Mouse (Mus musculus): ENCODE results near the gene Gm28305. TPM values are rescaled to one million over a fixed set of nuclear protein-coding genes. Genes with fewer than 3 reads are reported as not detected.

The Gm28305 gene
- polyA plus RNA-seq, 1 experiment from 2014 or later = not detected

DNA sequence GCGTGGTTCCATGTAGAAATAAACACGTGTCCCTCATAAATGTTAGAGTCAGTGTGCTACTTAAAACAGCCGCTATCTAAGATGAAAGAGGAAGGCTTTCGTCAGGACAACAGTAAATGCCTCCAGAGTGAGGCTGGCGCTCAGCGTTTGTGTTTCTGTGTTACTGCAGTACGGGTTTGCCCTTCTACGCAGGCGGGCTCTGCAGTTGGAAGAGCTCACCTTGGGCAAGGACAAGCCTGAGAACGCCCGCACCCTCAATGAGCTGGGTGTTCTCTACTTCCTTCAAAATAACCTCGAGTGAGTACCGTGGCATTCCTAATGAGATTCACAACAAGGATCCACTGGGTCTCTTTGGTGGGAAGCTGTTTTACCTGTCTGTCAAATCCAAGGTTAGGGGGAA is 2.2 kb upstream of the Gm28305 start:
- H3K4me3 ChIP-seq (ENCODE audit: low read depth, low read length) = no peak overlapping the region
- 83% methylated on average over 13 of the region's 13 CpGs for WGBS (ENCODE audit: insufficient replicate concordance)
- H3K36me3 ChIP-seq (replicated peaks; ENCODE audit: insufficient read depth, low read length) = peaks cover 9% of the 10 kb centered on the region; the same call in 1 of the 2 replicates
- ATAC-seq (no peak), DNase-seq (no peak)
- H3K4me1 ChIP-seq (ENCODE audit: insufficient read depth) = peaks cover 6% of the 10 kb centered on the region; the same call in 1 of the 2 replicates
- H3K27ac ChIP-seq (ENCODE audit: low read depth) = no peak overlapping the region
- no peaks in the 10 kb centered on the region for H3K9me3 ChIP-seq (ENCODE audit: low read length)
- H3K9ac ChIP-seq (replicated peaks) = no peak overlapping the region
- no peak overlapping the region for H3K4me2 ChIP-seq (ENCODE audit: low read depth, low read length)
- TF ChIP-seq CTCF (IDR thresholded peaks at IDR 0.05; ENCODE audit: low read depth) (no peak), EP300 (IDR thresholded peaks at IDR 0.05; ENCODE audit: low read depth) (no peak)
- no peaks in the 10 kb centered on the region for H3K27me3 ChIP-seq (ENCODE audit: insufficient read depth, low read length)

DNA sequence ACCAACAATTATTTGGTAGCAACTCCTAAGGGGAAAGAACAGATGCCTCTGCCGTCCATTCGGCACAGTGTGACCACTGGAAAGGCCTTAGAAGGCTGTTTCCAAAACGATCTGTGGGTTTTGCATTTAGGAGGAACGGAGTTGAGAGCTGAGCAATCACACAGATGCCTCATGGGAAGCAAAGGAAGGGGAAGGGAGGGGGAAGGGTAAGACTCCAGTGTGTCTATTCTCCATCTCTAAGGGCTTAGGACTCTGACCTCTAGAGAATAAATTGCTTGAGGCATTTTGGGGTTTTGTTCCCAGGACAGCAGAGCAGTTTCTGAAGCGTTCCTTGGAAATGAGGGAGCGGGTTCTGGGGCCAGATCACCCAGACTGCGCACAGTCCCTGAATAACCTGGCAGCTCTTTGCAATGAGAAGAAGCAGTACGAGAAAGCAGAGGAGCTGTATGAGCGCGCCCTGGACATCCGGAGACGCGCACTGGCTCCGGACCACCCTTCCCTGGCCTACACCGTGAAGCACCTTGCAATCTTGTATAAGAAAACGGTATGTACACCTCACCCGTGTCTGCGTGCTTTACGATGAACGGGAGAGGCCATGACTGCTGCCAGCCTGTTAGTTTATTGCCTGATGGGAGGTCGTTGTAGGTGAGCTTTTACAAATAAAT is 1.3 kb upstream of the Gm28305 start:
- no peaks in the 10 kb centered on the region for H3K27me3 ChIP-seq (ENCODE audit: insufficient read depth, low read length)
- 0 out of 2 replicates have a peak overlapping the region, but pooled peaks have one; percentile 6 for H3K27ac ChIP-seq (ENCODE audit: low read depth)
- no peak overlapping the region for H3K4me2 ChIP-seq (ENCODE audit: low read depth, low read length)
- H3K9me3 ChIP-seq (ENCODE audit: low read length) = no peaks in the 10 kb centered on the region
- H3K9ac ChIP-seq (replicated peaks) = no peak overlapping the region
- TF ChIP-seq CTCF (IDR thresholded peaks at IDR 0.05; ENCODE audit: low read depth) (no peak), EP300 (IDR thresholded peaks at IDR 0.05; ENCODE audit: low read depth) (no peak)
- DNase-seq = no peak
- no peak overlapping the region for H3K4me3 ChIP-seq (ENCODE audit: low read depth, low read length)
- H3K36me3 ChIP-seq (replicated peaks; ENCODE audit: insufficient read depth, low read length) = peaks cover 9% of the 10 kb centered on the region; the same call in 1 of the 2 replicates
- H3K4me1 ChIP-seq (ENCODE audit: insufficient read depth) = peaks cover 4% of the 10 kb centered on the region; the same call in 1 of the 2 replicates
- ATAC-seq = no peak
- WGBS (ENCODE audit: insufficient replicate concordance) = 84% methylated on average over 21 of the region's 21 CpGs

DNA sequence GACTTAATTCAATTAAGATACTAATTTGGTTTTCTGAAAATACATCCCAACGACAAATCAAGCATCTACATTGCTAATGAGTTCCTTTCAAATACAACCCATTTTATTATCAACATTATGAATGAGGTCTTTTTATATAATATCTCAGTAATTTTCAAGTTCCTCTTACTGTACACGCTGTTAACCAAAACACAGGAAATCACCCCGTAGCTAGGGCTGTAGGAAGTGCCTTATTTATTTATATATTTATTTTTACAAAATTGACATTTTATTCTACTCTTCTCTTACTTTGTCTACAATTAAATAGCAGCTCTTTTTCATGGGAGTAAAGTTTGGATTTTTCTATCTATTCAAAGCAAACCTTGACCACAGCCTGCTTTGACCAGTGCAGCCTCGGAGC is 720 bp upstream of the Gm28305 start:
- H3K9ac ChIP-seq (replicated peaks) = no peak overlapping the region
- WGBS (ENCODE audit: insufficient replicate concordance) = 43% methylated on average over 4 of the region's 4 CpGs
- H3K27ac ChIP-seq (ENCODE audit: low read depth) = no peak overlapping the region
- peaks cover 9% of the 10 kb centered on the region; the same call in 1 of the 2 replicates for H3K36me3 ChIP-seq (replicated peaks; ENCODE audit: insufficient read depth, low read length)
- no peak for ATAC-seq
- no peak for DNase-seq
- no peak overlapping the region; the same call in 1 of the 2 replicates for H3K4me2 ChIP-seq (ENCODE audit: low read depth, low read length)
- H3K9me3 ChIP-seq (ENCODE audit: low read length) = no peaks in the 10 kb centered on the region
- H3K4me3 ChIP-seq (ENCODE audit: low read depth, low read length) = no peak overlapping the region
- H3K27me3 ChIP-seq (ENCODE audit: insufficient read depth, low read length) = no peaks in the 10 kb centered on the region
- TF ChIP-seq EP300 (IDR thresholded peaks at IDR 0.05; ENCODE audit: low read depth) = no peak
- no peak for TF ChIP-seq CTCF (IDR thresholded peaks at IDR 0.05; ENCODE audit: low read depth)
- 0 out of 2 replicates have a peak, but pooled peaks cover 2% of the 10 kb centered on the region for H3K4me1 ChIP-seq (ENCODE audit: insufficient read depth)

DNA sequence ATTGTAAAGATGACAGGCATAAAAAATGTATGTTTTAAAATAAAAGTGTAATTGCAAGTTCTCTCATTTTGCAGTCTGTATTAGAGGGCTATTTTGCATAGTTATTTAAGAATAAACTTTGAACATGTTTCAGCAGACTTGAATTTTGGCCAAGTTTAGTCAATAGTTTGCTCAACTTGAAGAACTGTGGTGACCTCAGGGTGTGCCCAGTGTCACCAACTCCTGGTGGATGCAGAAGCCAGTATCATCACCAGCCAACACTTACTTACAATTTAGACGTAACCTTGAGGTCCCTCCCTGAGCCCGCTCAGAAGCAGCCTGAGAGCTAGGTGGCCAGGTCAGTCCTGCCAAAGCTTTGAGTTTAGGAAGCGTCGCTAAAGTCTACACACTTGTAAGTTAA is 3.2 kb downstream of the Gm28305 start:
- H3K9ac ChIP-seq (replicated peaks) = no peak overlapping the region
- no peaks in the 10 kb centered on the region for H3K27me3 ChIP-seq (ENCODE audit: insufficient read depth, low read length)
- TF ChIP-seq CTCF (IDR thresholded peaks at IDR 0.05; ENCODE audit: low read depth) (no peak), EP300 (IDR thresholded peaks at IDR 0.05; ENCODE audit: low read depth) (no peak)
- peaks cover 23% of the 10 kb centered on the region for H3K36me3 ChIP-seq (replicated peaks; ENCODE audit: insufficient read depth, low read length)
- H3K27ac ChIP-seq (ENCODE audit: low read depth) = no peak overlapping the region
- ATAC-seq = peak; percentile 77
- DNase-seq = no peak
- 75% methylated on average over 4 of the region's 4 CpGs for WGBS (ENCODE audit: insufficient replicate concordance)
- no peak overlapping the region for H3K4me2 ChIP-seq (ENCODE audit: low read depth, low read length)
- H3K4me1 ChIP-seq (ENCODE audit: insufficient read depth) = 0 out of 2 replicates have a peak, but pooled peaks cover 2% of the 10 kb centered on the region
- H3K4me3 ChIP-seq (ENCODE audit: low read depth, low read length) = no peak overlapping the region
- no peaks in the 10 kb centered on the region for H3K9me3 ChIP-seq (ENCODE audit: low read length)

DNA sequence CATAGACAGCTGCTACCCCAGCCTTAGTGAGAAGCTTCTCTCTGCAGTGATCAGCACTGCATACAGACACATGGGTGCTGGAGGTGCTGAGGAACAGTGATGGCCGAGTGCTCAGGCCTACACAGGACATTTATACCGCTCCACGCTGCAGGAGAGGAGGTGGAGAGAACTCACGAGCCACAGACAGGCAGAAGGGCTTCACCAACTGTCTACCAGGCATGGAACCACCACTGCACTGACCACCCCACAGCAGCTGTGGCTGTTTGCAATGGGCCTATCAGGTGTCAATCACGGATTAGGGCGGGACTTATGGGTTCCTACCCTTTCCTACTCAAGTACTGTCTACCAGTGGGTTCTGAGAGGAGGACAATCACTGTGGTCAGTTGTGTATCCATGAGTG is 10.6 kb downstream of the Gm28305 start:
- no peaks in the 10 kb centered on the region for H3K27me3 ChIP-seq (ENCODE audit: insufficient read depth, low read length)
- peaks cover 75% of the 10 kb centered on the region for H3K36me3 ChIP-seq (replicated peaks; ENCODE audit: insufficient read depth, low read length)
- no peak overlapping the region for H3K27ac ChIP-seq (ENCODE audit: low read depth)
- H3K4me3 ChIP-seq (ENCODE audit: low read depth, low read length) = no peak overlapping the region
- H3K4me2 ChIP-seq (ENCODE audit: low read depth, low read length) = no peak overlapping the region
- TF ChIP-seq CTCF (IDR thresholded peaks at IDR 0.05; ENCODE audit: low read depth) (no peak), EP300 (IDR thresholded peaks at IDR 0.05; ENCODE audit: low read depth) (no peak)
- DNase-seq (no peak), ATAC-seq (no peak)
- WGBS (ENCODE audit: insufficient replicate concordance) = 89% methylated on average over 6 of the region's 6 CpGs
- H3K9me3 ChIP-seq (ENCODE audit: low read length) = no peaks in the 10 kb centered on the region
- H3K4me1 ChIP-seq (ENCODE audit: insufficient read depth) = no peaks in the 10 kb centered on the region
- no peak overlapping the region for H3K9ac ChIP-seq (replicated peaks)

DNA sequence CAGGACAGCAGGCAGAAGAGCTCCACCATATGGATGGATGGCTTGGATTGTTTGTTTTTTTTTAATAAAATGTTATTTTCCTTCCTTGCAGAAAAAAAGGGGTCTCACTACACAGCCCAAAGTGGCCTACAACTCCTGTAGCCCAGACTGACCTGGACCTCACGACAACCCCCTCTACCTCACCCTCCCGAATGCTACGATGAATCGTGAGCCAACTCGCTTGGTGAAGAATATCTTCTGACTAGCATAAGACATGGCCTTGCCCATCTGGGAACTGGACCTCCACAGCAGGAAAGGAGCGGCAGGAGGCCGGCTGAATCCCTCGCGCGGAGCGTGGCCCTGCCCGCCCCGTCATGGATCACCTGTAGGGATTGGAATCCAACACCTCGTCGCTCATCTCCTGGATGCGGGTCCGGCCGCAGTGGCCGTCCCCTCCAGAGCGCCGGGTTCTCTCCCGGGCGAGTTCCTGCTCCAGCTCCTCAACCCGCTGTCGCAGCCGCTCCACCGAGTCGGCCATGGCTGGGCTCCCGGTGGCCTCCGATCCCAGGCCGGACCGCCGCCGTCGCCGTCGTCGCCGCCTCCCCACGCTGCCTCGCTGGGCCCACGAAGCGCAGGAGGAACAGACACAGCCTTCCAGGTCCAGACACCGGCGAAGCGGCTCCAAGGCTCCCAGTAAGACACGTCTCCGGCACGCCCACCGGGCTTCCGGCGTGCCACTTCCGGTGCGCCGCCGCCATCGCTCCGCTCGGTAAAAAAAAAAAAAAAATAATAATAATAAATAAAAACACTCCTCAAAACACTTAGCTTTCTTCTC is 22.2 kb downstream of the Gm28305 start, which contains the start of gene Uba5:
TSS of gene Uba5 (minus strand) at position 705 of the 814 bp plus-strand sequence.
- Histone ChIP-seq H3K9ac (replicated peaks) (peak within 1 kb of the TSS; percentile 92), H3K4me1 (ENCODE audit: insufficient read depth) (peaks cover 11% of the 10 kb centered on the region; the same call in 1 of the 2 replicates), H3K36me3 (replicated peaks; ENCODE audit: insufficient read depth, low read length) (peaks cover 21% of the 10 kb centered on the region), H3K4me2 (ENCODE audit: low read depth, low read length) (peak within 1 kb of the TSS; percentile 96), H3K9me3 (ENCODE audit: low read length) (no peaks in the 10 kb centered on the region), H3K27ac (ENCODE audit: low read depth) (peak within 1 kb of the TSS; percentile 80), H3K4me3 (ENCODE audit: low read depth, low read length) (peak within 1 kb of the TSS; percentile 99), H3K27me3 (ENCODE audit: insufficient read depth, low read length) (no peaks in the 10 kb centered on the region)
- no peak for TF ChIP-seq EP300 (IDR thresholded peaks at IDR 0.05; ENCODE audit: low read depth)
- TF ChIP-seq CTCF (IDR thresholded peaks at IDR 0.05; ENCODE audit: low read depth) = no peak
- under 1% methylated on average over 48 of the region's 59 CpGs for WGBS (ENCODE audit: insufficient replicate concordance)
- DNase-seq = peak; percentile 78
- peak; percentile 65 for ATAC-seq
